Mouse (Mus musculus) R1 (cell line): ENCODE data around the gene S100a2.
A peak's percentile ranks its signal among the peaks of the same experiment; 100 is the strongest.

Experiments used
- DNase-seq: peaks from one replicate; pipeline ENCODE4 v3.0.0-alpha.2; 2018; ENCODE audit warnings: low read depth, low spot score

S100a2 gene

DNA sequence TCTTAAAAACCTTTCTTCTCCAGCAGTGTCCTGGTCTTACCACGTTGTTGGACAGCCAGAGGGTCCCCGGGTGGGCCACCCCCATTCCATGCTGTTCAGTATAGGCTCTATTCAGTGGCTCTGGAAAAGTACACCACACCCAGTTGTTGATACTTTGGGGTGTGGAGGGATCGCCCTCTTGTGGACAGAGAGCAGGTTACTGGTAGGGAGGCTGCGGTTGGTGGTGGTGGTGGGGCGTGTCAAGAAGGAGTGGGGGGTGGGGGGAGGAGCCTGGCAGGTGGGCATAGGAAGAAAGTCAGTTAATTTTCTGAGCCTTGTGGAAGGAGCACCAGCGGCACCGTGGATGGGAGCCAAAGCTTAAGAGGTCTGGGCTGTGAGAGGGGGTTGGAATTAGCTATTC lies 25.4 kb downstream of the S100a2 start:
- DNase-seq: peak; percentile 90

DNA sequence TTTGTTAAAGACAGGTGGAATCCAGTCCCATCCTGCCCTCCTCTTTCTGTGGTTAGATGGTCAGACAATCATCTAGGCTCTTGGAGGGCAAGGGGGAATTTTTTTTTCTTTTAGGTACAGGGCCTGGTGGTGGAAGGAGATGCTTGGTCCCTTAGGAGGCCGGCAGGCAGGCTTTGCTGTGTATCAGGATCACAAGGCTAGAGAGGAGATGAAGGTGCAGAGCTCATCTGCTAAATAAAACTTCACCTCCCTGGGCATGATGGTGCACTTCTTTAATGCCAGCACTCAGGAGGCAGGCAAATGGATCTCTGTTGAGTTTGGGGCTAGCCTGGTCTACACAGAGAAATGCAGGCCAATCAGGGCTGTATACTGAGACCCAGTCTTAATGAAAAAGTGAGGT lies 25.9 kb downstream of the S100a2 start:
- no peak for DNase-seq

DNA sequence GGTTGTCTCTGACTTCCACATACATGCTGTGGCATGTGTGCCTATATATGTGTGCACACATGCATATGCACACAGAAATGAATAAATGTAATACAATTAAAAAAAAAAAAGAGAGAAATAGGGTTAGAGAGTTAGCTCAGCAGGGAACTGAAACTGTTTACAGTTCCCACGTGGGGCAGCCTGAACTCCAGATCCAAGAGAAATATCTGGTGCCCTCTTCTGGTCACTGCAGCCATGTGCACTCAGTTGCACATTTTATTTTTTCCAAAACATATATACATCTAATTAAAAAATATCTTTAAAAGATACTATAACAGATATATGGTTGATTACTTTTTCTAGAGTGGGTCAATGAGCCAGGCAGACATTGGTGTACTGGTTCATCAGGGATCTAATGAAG lies 27.5 kb downstream of the S100a2 start:
- DNase-seq: peak; percentile 54

DNA sequence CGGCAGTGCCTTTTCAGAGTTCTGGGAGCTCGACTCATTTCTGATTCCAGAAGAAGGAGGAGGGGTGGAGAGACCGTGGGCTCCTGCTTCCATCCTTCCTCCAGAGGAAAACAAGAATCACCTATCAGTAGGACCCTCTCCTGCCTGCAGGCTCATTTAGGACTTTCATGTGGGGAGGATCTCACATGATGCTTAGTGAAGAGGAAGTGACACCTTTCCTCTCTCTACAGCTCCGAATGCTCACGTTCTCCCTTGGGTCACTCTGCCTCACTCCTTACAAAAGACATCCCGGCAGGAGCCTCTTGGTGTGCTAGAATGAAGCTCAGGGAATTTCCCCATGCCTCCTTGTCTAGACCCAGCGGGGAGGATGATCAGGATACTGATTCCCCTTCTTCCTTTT lies 31.5 kb downstream of the S100a2 start:
- no peak for DNase-seq

DNA sequence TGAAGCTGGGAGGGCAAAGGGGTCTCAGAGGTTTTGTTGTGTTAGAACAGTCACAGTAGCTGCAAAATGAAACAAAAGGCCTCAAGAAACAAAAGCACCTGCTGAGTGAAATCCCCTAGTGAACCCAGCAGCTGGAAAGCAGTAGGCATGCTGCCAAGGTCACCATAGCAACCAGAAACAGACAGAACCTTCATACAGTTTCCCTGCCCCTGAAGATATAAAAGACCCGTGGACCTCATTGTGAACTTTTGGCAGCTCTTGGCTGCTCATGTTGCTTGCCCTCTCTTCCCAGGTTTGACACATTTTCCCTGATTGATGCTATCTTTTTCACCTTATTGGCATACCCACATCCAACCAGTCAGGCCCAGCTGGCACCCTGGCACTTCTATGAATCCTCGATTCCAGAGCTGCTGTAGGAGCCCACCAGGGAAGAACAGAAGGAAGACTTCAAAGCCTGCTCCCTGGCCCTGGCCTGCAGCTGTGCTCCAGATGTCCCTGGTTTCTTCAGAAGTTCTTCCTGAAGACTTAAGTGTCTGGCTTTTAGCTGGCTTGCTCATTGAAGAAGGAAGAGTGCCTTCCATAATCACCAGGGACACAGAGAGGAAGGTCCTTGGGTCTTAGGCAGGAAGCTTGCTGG lies 33.5 kb downstream of the S100a2 start:
- peak; percentile 70 for DNase-seq

DNA sequence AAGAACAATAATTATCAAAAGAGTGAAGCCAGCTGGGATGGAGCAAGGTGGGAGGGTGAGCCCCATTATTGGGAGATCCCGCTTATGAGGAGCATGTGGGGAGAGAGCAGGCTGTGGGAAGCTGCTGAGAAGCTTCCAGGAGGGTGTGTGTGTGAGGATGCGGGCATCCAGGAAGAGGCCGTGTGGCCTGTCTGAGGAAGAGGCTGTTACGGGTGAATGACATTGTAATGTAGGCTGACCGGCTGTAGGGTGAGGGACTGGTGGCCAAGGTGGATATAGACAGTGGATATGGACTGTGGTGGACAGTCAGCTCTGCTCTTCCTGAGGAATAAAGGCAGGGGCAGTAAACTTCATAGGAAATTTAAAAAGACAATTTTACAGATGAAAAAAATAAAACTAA lies 35.4 kb downstream of the S100a2 start:
- DNase-seq: no peak

DNA sequence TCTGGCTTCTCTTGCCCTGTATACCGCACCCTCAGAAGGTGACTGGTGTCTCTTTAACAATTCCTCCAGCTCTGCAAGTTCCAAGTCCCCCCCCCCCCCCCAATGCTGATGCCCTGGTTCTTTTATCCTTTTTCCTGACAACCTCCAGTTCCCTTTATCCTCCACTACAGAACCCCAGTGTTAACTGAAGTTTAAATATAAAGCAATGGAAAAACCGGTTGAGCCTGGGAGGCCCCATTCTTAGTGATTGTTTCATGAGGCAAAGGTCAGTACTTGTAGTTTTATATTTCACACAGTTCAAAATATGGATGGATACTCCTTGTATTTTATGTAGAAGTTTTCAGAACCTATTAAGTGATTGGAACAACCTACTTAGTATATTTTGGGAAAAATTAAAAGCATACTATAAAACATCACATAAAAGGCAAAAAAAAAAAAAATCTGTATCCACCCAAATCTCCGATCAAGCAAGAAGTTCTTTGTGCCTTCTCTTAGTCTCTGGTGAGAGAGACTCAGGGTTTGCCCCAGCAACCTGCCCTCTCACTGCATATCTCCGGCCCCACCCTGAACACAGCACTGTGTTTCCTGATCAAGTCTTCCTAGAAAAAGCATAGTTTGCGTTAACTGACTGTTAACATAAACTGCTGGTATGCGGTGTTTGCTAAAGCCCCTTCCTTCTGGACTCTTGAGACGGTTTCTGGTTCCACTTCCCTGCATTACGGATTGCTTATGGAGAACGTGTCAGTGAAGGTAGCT lies 36.4 kb downstream of the S100a2 start:
- no peak for DNase-seq

DNA sequence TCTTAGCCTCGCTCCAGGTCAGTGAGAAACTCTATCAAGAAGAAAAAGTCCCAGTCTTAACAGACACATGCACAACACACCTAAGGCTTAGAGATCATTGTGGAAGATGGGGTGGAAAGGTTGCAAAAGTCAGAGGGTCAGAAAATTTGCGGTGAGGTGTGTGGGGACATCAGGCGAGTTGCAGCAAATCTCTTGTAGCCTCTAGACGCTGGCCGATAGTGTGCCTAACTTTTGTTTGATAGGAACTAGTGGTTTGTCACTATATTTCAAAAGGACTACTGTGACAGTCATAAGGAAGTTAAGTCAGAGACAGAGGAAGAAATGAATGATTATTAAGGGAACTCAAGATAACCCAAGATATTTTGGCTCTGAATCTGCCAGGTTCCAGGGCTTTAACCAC lies 37.3 kb downstream of the S100a2 start:
- no peak for DNase-seq

DNA sequence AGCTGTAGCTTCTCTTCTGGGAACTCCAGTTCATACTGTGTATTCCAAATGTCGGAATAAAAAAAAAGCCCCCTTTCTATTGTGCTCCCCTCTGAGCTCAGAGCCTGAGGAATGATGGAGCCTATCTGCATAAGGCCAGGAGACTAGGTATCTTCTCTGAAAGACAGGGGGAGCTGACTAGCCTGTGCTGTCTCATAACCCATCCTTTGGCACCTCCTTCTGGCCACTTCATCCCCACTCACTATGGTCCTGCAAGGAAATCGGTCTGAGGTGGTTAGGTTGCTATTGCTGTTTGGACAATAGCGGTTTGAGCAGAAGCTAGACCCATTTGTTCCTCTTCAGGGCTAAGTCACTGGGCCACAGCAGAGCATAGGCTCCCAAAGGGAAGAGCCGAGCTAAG lies 37.8 kb downstream of the S100a2 start:
- no peak for DNase-seq

DNA sequence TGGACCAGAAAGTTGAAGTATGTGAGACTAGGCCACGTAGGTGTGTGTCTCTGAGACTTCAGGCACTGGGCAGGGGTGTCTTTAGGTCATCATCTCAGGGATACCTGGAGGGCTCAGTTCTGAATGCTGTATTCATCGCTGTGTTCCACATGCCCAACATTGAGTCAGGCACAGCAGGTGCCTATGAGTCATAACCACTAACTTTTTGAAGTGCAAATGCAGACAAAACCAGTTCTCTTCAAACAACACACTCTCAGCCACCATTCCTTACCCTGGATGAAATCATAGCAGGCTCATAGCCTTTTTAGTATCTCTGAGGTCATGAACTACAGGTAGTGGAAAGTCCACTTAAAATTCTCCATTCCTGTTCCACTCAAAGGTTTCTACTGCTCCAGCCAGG lies 39.3 kb downstream of the S100a2 start:
- peak; percentile 34 for DNase-seq

DNA sequence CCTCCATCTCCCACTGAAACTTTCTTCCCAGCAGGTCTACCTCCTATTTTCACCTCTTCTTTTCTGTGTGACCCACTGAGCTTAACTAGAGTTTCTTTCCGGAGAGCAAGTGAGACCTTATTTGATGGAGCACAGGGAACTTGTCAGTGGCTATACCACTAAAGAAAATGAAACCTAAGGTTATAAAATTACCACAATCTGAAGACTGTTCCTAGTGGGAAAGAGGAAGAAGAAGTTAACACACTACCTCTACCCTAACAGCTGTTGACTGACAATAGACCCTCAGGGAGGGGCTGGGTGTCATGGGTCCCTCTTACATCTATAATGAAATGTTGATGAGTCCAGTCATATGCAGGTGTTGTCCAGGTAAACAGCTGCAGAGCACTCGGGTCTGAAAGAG lies 41.9 kb downstream of the S100a2 start:
- DNase-seq: no peak

DNA sequence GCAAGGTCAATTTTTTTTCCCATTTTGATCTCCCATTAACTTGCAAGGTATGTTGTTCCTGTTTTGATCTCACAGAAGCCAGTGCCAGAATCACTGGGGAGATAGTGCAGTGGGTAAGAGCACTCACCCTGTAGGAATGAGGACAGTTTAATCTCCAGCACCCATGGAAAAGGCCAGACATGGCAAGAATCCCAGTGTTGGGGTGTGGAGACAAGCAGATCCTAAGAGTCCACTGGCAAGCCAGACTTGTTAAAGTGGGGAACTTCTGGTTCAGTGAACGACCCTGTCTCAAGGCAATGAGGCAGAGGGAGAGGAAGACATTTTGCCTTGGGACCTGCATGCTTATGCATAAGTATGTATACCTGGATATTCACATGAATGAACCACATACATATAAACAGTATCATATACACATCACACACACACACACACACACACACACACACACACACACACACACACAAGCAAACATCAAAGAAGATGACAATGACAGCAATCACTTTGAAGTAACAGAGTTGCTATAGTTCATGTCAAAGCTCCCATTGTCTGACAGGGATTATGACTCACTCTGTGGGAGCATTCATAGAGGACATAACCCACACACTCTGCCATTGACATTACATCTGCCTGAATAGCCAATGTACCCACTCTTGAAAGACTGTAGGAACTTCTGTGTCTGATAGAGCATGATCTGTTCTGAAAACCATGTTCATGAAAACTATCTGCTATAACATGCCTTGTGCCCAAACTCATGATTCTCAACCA lies 48.6 kb downstream of the S100a2 start:
- DNase-seq: no peak

DNA sequence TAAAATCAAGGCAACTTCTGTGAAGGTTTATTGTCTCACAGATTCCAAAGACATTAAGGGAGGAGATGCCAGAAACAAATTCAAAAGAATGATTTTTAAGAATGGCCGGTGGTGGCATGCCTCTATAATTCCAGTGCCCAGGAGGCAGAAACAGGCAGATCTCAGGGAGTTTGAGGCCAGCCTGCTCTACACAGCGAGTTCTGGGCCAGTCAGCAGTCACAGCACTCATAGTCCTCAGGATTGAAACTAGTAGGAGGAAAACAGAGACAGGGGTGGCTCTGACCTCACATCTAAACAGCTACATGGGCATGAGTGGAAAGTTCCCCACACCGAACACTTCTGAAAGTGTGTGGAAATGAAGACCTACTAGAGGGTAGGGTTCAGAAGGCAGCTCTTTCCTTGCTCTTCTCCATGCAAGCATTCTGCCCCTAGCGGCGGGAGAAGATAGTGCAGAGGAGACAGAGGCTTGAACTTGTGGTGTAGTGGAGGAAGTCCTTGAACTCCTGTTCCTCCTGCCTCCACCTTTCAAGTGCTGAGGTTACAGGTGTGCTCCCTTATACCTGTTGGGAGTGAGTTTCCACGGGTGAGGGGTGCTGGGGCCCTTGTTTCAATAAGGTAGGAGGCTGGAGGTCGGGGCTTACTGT lies 49.6 kb downstream of the S100a2 start:
- DNase-seq: peak; percentile 76

DNA sequence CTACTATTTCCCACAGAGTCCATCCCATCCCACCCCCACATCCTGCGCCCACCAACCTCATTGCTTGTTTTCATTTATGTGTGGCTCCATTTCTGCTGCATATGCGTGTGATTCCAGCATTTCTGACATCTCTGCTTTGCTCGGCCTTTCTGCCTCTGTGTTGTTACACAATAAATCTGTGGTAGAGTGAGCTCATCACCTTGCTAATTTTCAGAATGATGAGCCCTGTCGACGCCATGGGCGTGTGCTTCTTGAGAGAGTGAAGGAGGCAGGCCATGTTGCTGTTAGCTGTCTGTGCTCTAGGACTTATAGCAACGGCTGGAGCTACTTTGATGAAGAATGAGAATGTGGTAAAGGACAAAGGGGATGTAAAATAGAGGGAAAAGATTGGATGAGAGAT lies 50.9 kb downstream of the S100a2 start:
- DNase-seq: no peak
